Comparison of ENCODE assay signal across 8 mouse cellular contexts in genomic region chr10:128731002-128731433, GRCm38 (mm10). TPM values are rescaled to one million over a fixed set of nuclear protein-coding genes. Genes with fewer than 3 reads are reported as not detected.
DNase-seq lines count a peak whose midpoint lies in the region; ATAC-seq and TF ChIP-seq lines count a peak whose summit lies in the region.

No protein-coding gene starts in this region.

- no peak overlapping the region for H3K27ac ChIP-seq in forebrain, embryonic 13.5 days
- H3K27ac ChIP-seq in heart, postnatal 0 days (ENCODE audit: low read depth): no peak overlapping the region
- H3K27ac ChIP-seq in lung, embryonic 16.5 days (ENCODE audit: low read length): no peak overlapping the region

- peak; percentile 12 for DNase-seq in G1E (ENCODE audit: low spot score)
- peak; percentile 53 for DNase-seq in cerebellum, adult 11-12 months
- peak; percentile 59 for DNase-seq in heart, postnatal 0 days (ENCODE audit: low spot score)
- DNase-seq in kidney, postnatal 36 days: peak; percentile 67 to 88
- DNase-seq in ovary, adult 18-20 months (ENCODE audit: low spot score): peak; percentile 42
- DNase-seq in thymus, postnatal 10 days (ENCODE audit: low spot score in 2 of 2): peak; percentile 41 to 76

- peaks cover 6% of the 10 kb centered on the region for H3K4me1 ChIP-seq in G1E (ENCODE audit: insufficient read depth, low read depth, low read length)
- H3K4me1 ChIP-seq in forebrain, embryonic 13.5 days: no peaks in the 10 kb centered on the region
- H3K4me1 ChIP-seq in heart, postnatal 0 days (ENCODE audit: control insufficient read depth, insufficient read depth): no peaks in the 10 kb centered on the region
- H3K4me1 ChIP-seq in lung, embryonic 16.5 days (replicated peaks; ENCODE audit: control insufficient read depth, insufficient read depth, low read length): no peaks in the 10 kb centered on the region

- peaks cover 5% of the 10 kb centered on the region for H3K9me3 ChIP-seq in G1E (replicated peaks)
- no peaks in the 10 kb centered on the region; the same call in 1 of the 2 replicates for H3K9me3 ChIP-seq in forebrain, embryonic 13.5 days (replicated peaks)
- no peaks in the 10 kb centered on the region for H3K9me3 ChIP-seq in heart, postnatal 0 days (replicated peaks; ENCODE audit: control insufficient read depth, low read length)
- no peaks in the 10 kb centered on the region for H3K9me3 ChIP-seq in lung, embryonic 16.5 days (ENCODE audit: control insufficient read depth, low read length)

- H3K9ac ChIP-seq in forebrain, embryonic 13.5 days: no peak overlapping the region
- no peak overlapping the region; the same call in 1 of the 2 replicates for H3K9ac ChIP-seq in heart, postnatal 0 days (replicated peaks; ENCODE audit: low read depth, low read length)
- H3K9ac ChIP-seq in lung, embryonic 16.5 days (ENCODE audit: low read length): no peak overlapping the region

- peaks cover 15% of the 10 kb centered on the region for H3K27me3 ChIP-seq in G1E (ENCODE audit: insufficient read depth, low read length)
- H3K27me3 ChIP-seq in forebrain, embryonic 13.5 days: no peaks in the 10 kb centered on the region
- no peaks in the 10 kb centered on the region for H3K27me3 ChIP-seq in heart, postnatal 0 days (ENCODE audit: control insufficient read depth, insufficient read depth, low read length)
- no peaks in the 10 kb centered on the region for H3K27me3 ChIP-seq in lung, embryonic 16.5 days (ENCODE audit: control insufficient read depth, insufficient read depth, low read depth, low read length)

- no peak overlapping the region; the same call in 1 of the 2 replicates for H3K4me3 ChIP-seq in G1E (ENCODE audit: low read depth, low read length)
- no peak overlapping the region for H3K4me3 ChIP-seq in forebrain, embryonic 13.5 days
- H3K4me3 ChIP-seq in heart, postnatal 0 days (ENCODE audit: low read depth, low read length): no peak overlapping the region
- H3K4me3 ChIP-seq in lung, embryonic 16.5 days (ENCODE audit: low read length): no peak overlapping the region

- no peak for TF ChIP-seq EP300 in heart, postnatal 0 days (IDR thresholded peaks at IDR 0.05; ENCODE audit: low read depth)

- TF ChIP-seq CTCF in G1E (IDR thresholded peaks at IDR 0.05; ENCODE audit: low read depth, low read length): peak; percentile 85
- TF ChIP-seq CTCF in heart, postnatal 0 days (IDR thresholded peaks at IDR 0.05; ENCODE audit: low read depth): peak; percentile 84

- no peaks in the 10 kb centered on the region for H3K36me3 ChIP-seq in G1E (replicated peaks)
- no peaks in the 10 kb centered on the region for H3K36me3 ChIP-seq in forebrain, embryonic 13.5 days (ENCODE audit: poor library complexity, severe bottlenecking)
- H3K36me3 ChIP-seq in heart, postnatal 0 days (replicated peaks; ENCODE audit: control insufficient read depth, insufficient read depth, low read length): peaks cover 37% of the 10 kb centered on the region
- peaks cover 4% of the 10 kb centered on the region; the same call in 1 of the 2 replicates for H3K36me3 ChIP-seq in lung, embryonic 16.5 days (ENCODE audit: control insufficient read depth, insufficient read depth, low read length)

- ATAC-seq in G1E (ENCODE audit: extremely low read depth, insufficient number of reproducible peaks, low FRiP score, poor library complexity, severe bottlenecking): peak; percentile 70
- peak; percentile 61 for ATAC-seq in forebrain, embryonic 13.5 days
- ATAC-seq in heart, postnatal 0 days (ENCODE audit: insufficient read depth, low read depth): peak; percentile 55; the same call in 1 of the 2 replicates
- ATAC-seq in lung, embryonic 16.5 days (ENCODE audit: low read depth): peak; percentile 64

- H3K4me2 ChIP-seq in forebrain, embryonic 13.5 days: peak overlapping the region; percentile 23; the same call in 1 of the 2 replicates
- peak overlapping the region; percentile 20; the same call in 1 of the 2 replicates for H3K4me2 ChIP-seq in heart, postnatal 0 days (ENCODE audit: low read depth, low read length)
- no peak overlapping the region for H3K4me2 ChIP-seq in lung, embryonic 16.5 days (ENCODE audit: low read depth, low read length)

- 23% methylated on average over 10 of the region's 10 CpGs for WGBS in forebrain, embryonic 13.5 days
- 17% methylated on average over 10 of the region's 10 CpGs for WGBS in heart, postnatal 0 days
- WGBS in lung, embryonic 16.5 days: 19% methylated on average over 10 of the region's 10 CpGs

RNA-seq across cellular contexts. Expression of gene Dgka, which starts 13.6 kb away (rescaled TPM):
- total RNA-seq in G1E (2014; fragmentation: Nextera tagmentation): 6.8 and 8.4 TPM in 2 replicates
- total RNA-seq in G1E (2017): 3.3 TPM in 2 replicates
- 0.19 and 0.50 TPM in 2 replicates for polyA plus RNA-seq in G1E (2012)
- 3.0 and 3.6 TPM in 2 replicates for polyA plus RNA-seq in forebrain, embryonic 13.5 days (2015; fragmentation: Nextera tagmentation; extraction: Ambion mirVana)
- 4.8 and 6.8 TPM in 2 replicates for total RNA-seq in heart, postnatal 0 days (2014; rRNA removed; ENCODE audit: low replicate concordance)
- 4.8 and 5.2 TPM in 2 replicates for polyA plus RNA-seq in heart, postnatal 0 days (2015; fragmentation: Nextera tagmentation; extraction: Ambion mirVana)
- 12.2 and 13.9 TPM in 2 replicates for polyA plus RNA-seq in lung, embryonic 16.5 days (2015; fragmentation: Nextera tagmentation; extraction: Ambion mirVana)

RNA-seq across cellular contexts. Expression of gene Pym1, which starts 16.7 kb away (rescaled TPM):
- total RNA-seq in G1E (2014; fragmentation: Nextera tagmentation) (78.7 and 93.7 TPM in 2 replicates), G1E (2017) (44.3 and 47.3 TPM in 2 replicates)
- 144 and 169 TPM in 2 replicates for polyA plus RNA-seq in G1E (2012)
- polyA plus RNA-seq in forebrain, embryonic 13.5 days (2015; fragmentation: Nextera tagmentation; extraction: Ambion mirVana): 49.6 and 50.2 TPM in 2 replicates
- total RNA-seq in heart, postnatal 0 days (2014; rRNA removed; ENCODE audit: low replicate concordance): 37.1 and 49.2 TPM in 2 replicates
- 13.7 and 16.5 TPM in 2 replicates for polyA plus RNA-seq in heart, postnatal 0 days (2015; fragmentation: Nextera tagmentation; extraction: Ambion mirVana)
- 32.7 and 35.1 TPM in 2 replicates for polyA plus RNA-seq in lung, embryonic 16.5 days (2015; fragmentation: Nextera tagmentation; extraction: Ambion mirVana)

RNA-seq across cellular contexts. Expression of gene Cdk2, which starts 26.2 kb away (rescaled TPM):
- total RNA-seq in G1E (2014; fragmentation: Nextera tagmentation): 108 and 117 TPM in 2 replicates
- total RNA-seq in G1E (2017): 109 and 113 TPM in 2 replicates
- polyA plus RNA-seq in G1E (2012): 34.7 and 36.3 TPM in 2 replicates
- polyA plus RNA-seq in forebrain, embryonic 13.5 days (2015; fragmentation: Nextera tagmentation; extraction: Ambion mirVana): 69.9 and 73.7 TPM in 2 replicates
- total RNA-seq in heart, postnatal 0 days (2014; rRNA removed; ENCODE audit: low replicate concordance): 71.8 and 74.7 TPM in 2 replicates
- polyA plus RNA-seq in heart, postnatal 0 days (2015; fragmentation: Nextera tagmentation; extraction: Ambion mirVana): 50.9 and 53.0 TPM in 2 replicates
- polyA plus RNA-seq in lung, embryonic 16.5 days (2015; fragmentation: Nextera tagmentation; extraction: Ambion mirVana): 101 and 105 TPM in 2 replicates

RNA-seq across cellular contexts. Expression of gene Pmel, which starts 27.0 kb away (rescaled TPM):
- total RNA-seq in G1E (2014; fragmentation: Nextera tagmentation) (0.58 and 2.4 TPM in 2 replicates), G1E (2017) (0.76 and 1.0 TPM in 2 replicates)
- 0.05 and 0.06 TPM in 2 replicates for polyA plus RNA-seq in G1E (2012)
- polyA plus RNA-seq in forebrain, embryonic 13.5 days (2015; fragmentation: Nextera tagmentation; extraction: Ambion mirVana): 0.17 and 0.21 TPM in 2 replicates
- total RNA-seq in heart, postnatal 0 days (2014; rRNA removed; ENCODE audit: low replicate concordance): 7.7 and 23.2 TPM in 2 replicates
- polyA plus RNA-seq in heart, postnatal 0 days (2015; fragmentation: Nextera tagmentation; extraction: Ambion mirVana): 2.0 and 3.0 TPM in 2 replicates
- polyA plus RNA-seq in lung, embryonic 16.5 days (2015; fragmentation: Nextera tagmentation; extraction: Ambion mirVana): 2.1 and 2.2 TPM in 2 replicates

RNA-seq across cellular contexts. Expression of gene Rab5b, which starts 35.0 kb away (rescaled TPM):
- total RNA-seq in G1E (2014; fragmentation: Nextera tagmentation) (49.1 TPM in 2 replicates), G1E (2017) (48.0 and 52.7 TPM in 2 replicates)
- 17.5 and 20.0 TPM in 2 replicates for polyA plus RNA-seq in G1E (2012)
- 88.3 and 93.1 TPM in 2 replicates for polyA plus RNA-seq in forebrain, embryonic 13.5 days (2015; fragmentation: Nextera tagmentation; extraction: Ambion mirVana)
- 68.1 and 75.3 TPM in 2 replicates for total RNA-seq in heart, postnatal 0 days (2014; rRNA removed; ENCODE audit: low replicate concordance)
- polyA plus RNA-seq in heart, postnatal 0 days (2015; fragmentation: Nextera tagmentation; extraction: Ambion mirVana): 51.2 and 54.8 TPM in 2 replicates
- 87.9 and 90.6 TPM in 2 replicates for polyA plus RNA-seq in lung, embryonic 16.5 days (2015; fragmentation: Nextera tagmentation; extraction: Ambion mirVana)

Comparison
In these comparisons a context has a peak if more than half of its experiments do, and no peak if none do; other contexts are left out.
1. DNase-seq: peak in every context shown above with its lines; median percentile 78 in kidney, postnatal 36 days; 59 in heart, postnatal 0 days; 58 in thymus, postnatal 10 days; 53 in cerebellum, adult 11-12 months; 42 in ovary, adult 18-20 months; 12 in G1E.